Mouse (Mus musculus) adrenal gland, adult 2 months (tissue): Measurements from ENCODE around the gene Srbd1. TPM values are rescaled to one million over a fixed set of nuclear protein-coding genes. Genes with fewer than 3 reads are reported as not detected.

ENCODE experiments used
- polyA plus RNA-seq: library from polyadenylated mRNA; depleted of rRNA; stranded (reverse); fragments of >200 nt; gene quantifications from 2 replicates; pipeline ENCODE4 v1.2.3, GENCODE M21; 2012; rRNA removed
- total RNA-seq, 2 experiments: library from RNA; stranded (reverse); gene quantifications; 2 replicates each; pipeline ENCODE4 v1.2.3; 2021

Gene Srbd1
- total and polyA plus RNA-seq, 3 experiments: 1.3 to 18.2 (median 13.8) TPM

Other genes starting within 250 kb of the Srbd1 start
- 10 to 100 TPM; 17.5 to 20.5 TPM for gene Prkce, start 22.6 kb upstream of the Srbd1 start, total RNA-seq
- 4.0 and 4.5 TPM in 2 replicates for gene Prkce, start 22.6 kb upstream of the Srbd1 start, polyA plus RNA-seq